Mouse (Mus musculus): ENCODE results near the gene Brca1.

- no peak for TF ChIP-seq POLR2A (IDR thresholded peaks at IDR 0.05; ENCODE audit: borderline replicate concordance, control insufficient read depth, low read depth, low read length)
- no peak for TF ChIP-seq CTCF (IDR thresholded peaks at IDR 0.05; ENCODE audit: control insufficient read depth, insufficient read depth, low read length)
Observed at GRCm38 (mm10) chr11:101486126-101486525, 65.6 kb downstream of the Brca1 start.
